Mouse (Mus musculus): ENCODE measurements around the gene Prr5. TPM values are rescaled to one million over a fixed set of nuclear protein-coding genes. Genes with fewer than 3 reads are reported as not detected.

Prr5 gene
- total RNA-seq, 2 experiments from 2014 or later = 3.1 to 3.4 TPM

- DNase-seq (ENCODE audit: low spot score) = no peak
- intact Hi-C loops (cut with DNase I) = no loop called here
Observed at GRCm38 (mm10) chr15:84654975-84655374, 14.4 kb upstream of the Prr5 start.

- DNase-seq (ENCODE audit: low spot score) = no peak
- intact Hi-C loops (cut with DNase I) = no loop called here
Observed at GRCm38 (mm10) chr15:84656689-84657088, 12.7 kb upstream of the Prr5 start.

GRCm38 (mm10) chr15:84657384-84658064 lies 11.9 kb upstream of the Prr5 start:
- DNase-seq (ENCODE audit: low spot score) = no peak
- intact Hi-C loops (cut with DNase I) = no loop called here

GRCm38 (mm10) chr15:84658655-84659054 lies 10.8 kb upstream of the Prr5 start:
- no peak for DNase-seq (ENCODE audit: low spot score)
- intact Hi-C loops (cut with DNase I) = no loop called here

GRCm38 (mm10) chr15:84659856-84660255 lies 9.6 kb upstream of the Prr5 start:
- DNase-seq (ENCODE audit: low spot score) = no peak
- intact Hi-C loops (cut with DNase I) = no loop called here

GRCm38 (mm10) chr15:84661274-84661673 lies 8.1 kb upstream of the Prr5 start:
- intact Hi-C loops (cut with DNase I) = no loop called here
- DNase-seq (ENCODE audit: low spot score) = no peak

- intact Hi-C loops (cut with DNase I) = no loop called here
Observed at GRCm38 (mm10) chr15:84662952-84663684, 6.3 kb upstream of the Prr5 start.

GRCm38 (mm10) chr15:84663685-84664060 lies 5.7 kb upstream of the Prr5 start:
- intact Hi-C loops (cut with DNase I) = no loop called here
- no peak for DNase-seq (ENCODE audit: low spot score)

More at GRCm38 (mm10) chr15:84662952-84663684, 6.3 kb upstream of the Prr5 start:
- peak; percentile 57 for DNase-seq (ENCODE audit: low spot score)

GRCm38 (mm10) chr15:84664542-84665460 lies 4.6 kb upstream of the Prr5 start:
- no peak for DNase-seq (ENCODE audit: low spot score)
- intact Hi-C loops (cut with DNase I) = no loop called here

GRCm38 (mm10) chr15:84665662-84666061 lies 3.8 kb upstream of the Prr5 start:
- DNase-seq (ENCODE audit: low spot score) = no peak
- intact Hi-C loops (cut with DNase I) = no loop called here

- intact Hi-C loops (cut with DNase I) = no loop called here
- DNase-seq (ENCODE audit: low spot score) = no peak
Observed at GRCm38 (mm10) chr15:84666065-84666464, 3.4 kb upstream of the Prr5 start.

- DNase-seq (ENCODE audit: low spot score) = no peak
- intact Hi-C loops (cut with DNase I) = no loop called here
Observed at GRCm38 (mm10) chr15:84667601-84668000, 1.8 kb upstream of the Prr5 start.

- intact Hi-C loops (cut with DNase I) = loop anchor here (10.0 kb wide), 1 partner anchor 225 kb away; no protein-coding TSS in a partner anchor
Observed at GRCm38 (mm10) chr15:84669771-84670656, 594 bp downstream of the Prr5 start.

GRCm38 (mm10) chr15:84670657-84671055 lies 1.2 kb downstream of the Prr5 start:
- intact Hi-C loops (cut with DNase I) = loop anchor here (1.0 to 10.0 kb wide), 2 partner anchors 31 to 224 kb away; no protein-coding TSS in a partner anchor

More at GRCm38 (mm10) chr15:84669771-84670656, 594 bp downstream of the Prr5 start:
- DNase-seq (ENCODE audit: low spot score) = no peak

GRCm38 (mm10) chr15:84671401-84672307 lies 2.2 kb downstream of the Prr5 start:
- DNase-seq (ENCODE audit: low spot score) = no peak
- intact Hi-C loops (cut with DNase I) = loop anchor here (1.0 to 10.0 kb wide), 2 partner anchors 30 to 223 kb away; no protein-coding TSS in a partner anchor

More at GRCm38 (mm10) chr15:84670657-84671055, 1.2 kb downstream of the Prr5 start:
- DNase-seq (ENCODE audit: low spot score) = no peak

GRCm38 (mm10) chr15:84672308-84672615 lies 2.8 kb downstream of the Prr5 start:
- DNase-seq (ENCODE audit: low spot score) = no peak
- intact Hi-C loops (cut with DNase I) = loop anchor here (10.0 kb wide), 1 partner anchor 223 kb away; no protein-coding TSS in a partner anchor

GRCm38 (mm10) chr15:84672616-84673015 lies 3.2 kb downstream of the Prr5 start:
- no peak for DNase-seq (ENCODE audit: low spot score)
- intact Hi-C loops (cut with DNase I) = loop anchor here (10.0 kb wide), 1 partner anchor 222 kb away; no protein-coding TSS in a partner anchor

Measured in heart, postnatal 25 days (tissue).